In the genomic region with DNA sequence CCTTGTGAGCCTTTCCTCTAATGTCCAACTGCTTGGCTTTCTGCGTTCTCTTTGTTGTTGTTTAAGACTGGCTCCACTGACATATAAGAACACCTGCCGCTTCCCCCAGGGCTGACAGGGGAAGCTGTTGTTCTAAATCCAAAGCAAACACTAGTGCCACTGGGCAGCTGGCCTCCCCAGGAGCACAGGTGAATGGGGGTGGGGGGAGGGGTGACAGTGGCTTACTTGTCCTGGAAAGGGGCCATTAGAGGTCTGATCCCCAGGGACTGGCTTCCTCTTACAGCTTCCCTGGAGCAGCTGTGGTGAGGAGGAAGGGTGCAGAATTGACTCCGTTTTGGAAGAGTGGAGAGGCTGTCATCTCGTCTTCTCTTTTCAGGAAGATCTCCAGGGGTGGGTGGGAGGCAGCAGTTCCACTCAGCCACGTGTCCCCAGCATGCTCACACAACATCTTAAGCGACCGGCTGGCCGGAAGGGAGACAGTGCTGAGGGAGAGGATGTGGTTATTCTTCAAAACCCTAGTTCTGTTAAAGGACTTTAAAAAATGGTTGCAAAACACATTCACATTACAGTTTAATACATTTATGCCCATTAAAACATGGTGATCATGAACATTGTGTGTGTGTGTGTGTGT, we compare ENCODE assay signal across 13 mouse cellular contexts.
A peak's percentile ranks its signal among the peaks of the same experiment; 100 is the strongest.
DNase-seq lines count a peak whose midpoint lies in the region; ATAC-seq and TF ChIP-seq lines count a peak whose summit lies in the region.
"Had no signal": no experiment of that assay in that cellular context is flagged by ENCODE, and none has a peak within 500 bp of the region (broad histone marks: within the 10 kb centered on the region; RNA-seq: fewer than 3 reads in every experiment).

No protein-coding gene starts in this region.

- no peaks in the 10 kb centered on the region for H3K27me3 ChIP-seq in heart, embryonic 16.5 days (ENCODE audit: control insufficient read depth, insufficient read depth, low read length)
- H3K27me3 ChIP-seq in myocyte (ENCODE audit: control insufficient read depth, insufficient read depth, insufficient read length), result no peaks in the 10 kb centered on the region
- H3K27me3 ChIP-seq: embryonic facial prominence, embryonic 12.5 days; heart, embryonic 12.5 days had no signal

- WGBS in heart, embryonic 16.5 days, result 47% methylated on average over 8 of the region's 8 CpGs
- 50% methylated on average over 8 of the region's 8 CpGs for WGBS in lung, adult 2 months

- ATAC-seq in heart, embryonic 16.5 days (replicated peaks; ENCODE audit: extremely low read depth, insufficient read depth, low FRiP score), result 0 out of 2 replicates have a peak, but pooled peaks have one; percentile 25
- ATAC-seq in common myeloid progenitor, adult 5-6 weeks (replicated peaks; ENCODE audit: low read depth, poor library complexity, severe bottlenecking), result peak; percentile 93

- H3ac ChIP-seq in myocyte (ENCODE audit: control insufficient read depth, insufficient read length), result no peak overlapping the region

- no peak overlapping the region for H3K27ac ChIP-seq in heart, embryonic 16.5 days (ENCODE audit: low read length)
- H3K27ac ChIP-seq: embryonic facial prominence, embryonic 12.5 days; kidney, postnatal 0 days had no signal

- peaks cover 15% of the 10 kb centered on the region for H3K4me1 ChIP-seq in heart, embryonic 16.5 days (ENCODE audit: control insufficient read depth, insufficient read depth, low read length)
- no peaks in the 10 kb centered on the region; the same call in 1 of the 2 replicates for H3K4me1 ChIP-seq in lung, adult 2 months (ENCODE audit: control insufficient read depth, insufficient read depth, low read length)

- H3K4me2 ChIP-seq in heart, embryonic 16.5 days (ENCODE audit: low read depth, low read length), result no peak overlapping the region
- no peak overlapping the region for H3K4me2 ChIP-seq in myocyte (ENCODE audit: low read depth)
- H3K4me2 ChIP-seq: embryonic facial prominence, embryonic 12.5 days; heart, embryonic 12.5 days; lung, embryonic 14.5 days had no signal

- TF ChIP-seq CTCF in lung, adult 2 months (IDR thresholded peaks at IDR 0.05; ENCODE audit: insufficient read depth, low read length), result no peak

- no peaks in the 10 kb centered on the region for H3K79me2 ChIP-seq in myocyte (ENCODE audit: control insufficient read depth, insufficient read depth)

- no peak overlapping the region for H3K9ac ChIP-seq in heart, embryonic 16.5 days (ENCODE audit: low read length)
- H3K9ac ChIP-seq: embryonic facial prominence, embryonic 12.5 days; heart, embryonic 12.5 days; lung, embryonic 14.5 days had no signal

- intact Hi-C loops in heart, postnatal 36 days (cut with DNase I), result no loop called here

- no peaks in the 10 kb centered on the region for H3K9me3 ChIP-seq in heart, embryonic 16.5 days (replicated peaks; ENCODE audit: control insufficient read depth, low read length)
- H3K9me3 ChIP-seq: embryonic facial prominence, embryonic 12.5 days; heart, embryonic 12.5 days had no signal

- no peaks in the 10 kb centered on the region for H3K36me3 ChIP-seq in heart, embryonic 16.5 days (ENCODE audit: control insufficient read depth, insufficient read depth)
- H3K36me3 ChIP-seq in myocyte (ENCODE audit: control insufficient read depth, insufficient read depth), result no peaks in the 10 kb centered on the region
- H3K36me3 ChIP-seq: embryonic facial prominence, embryonic 12.5 days; heart, embryonic 12.5 days had no signal

- no peak overlapping the region for H3K4me3 ChIP-seq in heart, embryonic 16.5 days (ENCODE audit: low read length)
- no peak overlapping the region for H3K4me3 ChIP-seq in myocyte
- H3K4me3 ChIP-seq in lung, adult 2 months (replicated peaks; ENCODE audit: extremely low read depth, low read depth, low read length), result no peak overlapping the region
- H3K4me3 ChIP-seq: embryonic facial prominence, embryonic 12.5 days; heart, embryonic 12.5 days had no signal

- TF ChIP-seq POLR2A in myocyte (IDR thresholded peaks at IDR 0.05; ENCODE audit: insufficient read length, low read depth), result no peak
- no peak for TF ChIP-seq POLR2A in lung, adult 2 months (IDR thresholded peaks at IDR 0.05; ENCODE audit: borderline replicate concordance, extremely low read depth, low read depth, low read length)

- DNase-seq in heart, postnatal 36 days, result no peak
- DNase-seq in 416B (ENCODE audit: low read depth), result peak; percentile 88
- DNase-seq in c-Kit-positive CD71-positive TER-119-positive erythroid progenitor cells, embryonic 14.5 days (ENCODE audit: low spot score), result no peak
- DNase-seq in lung, adult 2 months, result no peak
- DNase-seq in left cerebral cortex, adult 11 months (ENCODE audit: low spot score), result no peak
- DNase-seq: cerebellum, adult 11 months; lung, embryonic 14.5 days had no signal

TF ChIP-seq in myocyte, 11 proteins besides CTCF, POLR2A, EP300 and RAD21:
- TF ChIP-seq TCF12 (IDR thresholded peaks at IDR 0.05; ENCODE audit: insufficient read depth, poor library complexity, severe bottlenecking), result peak; percentile 91
- no peak for TF ChIP-seq REST (IDR thresholded peaks at IDR 0.05; ENCODE audit: insufficient read depth, insufficient read length)
- peak; percentile 78 for TF ChIP-seq TCF3 (IDR thresholded peaks at IDR 0.05; ENCODE audit: insufficient read length, low read depth)
- TF ChIP-seq CEBPB (IDR thresholded peaks at IDR 0.05; ENCODE audit: insufficient read depth, poor library complexity, severe bottlenecking), result no peak
- TF ChIP-seq MYOG (IDR thresholded peaks at IDR 0.05; ENCODE audit: control insufficient read depth in 1 of 3, insufficient read depth in 1 of 3, insufficient read length in 2 of 3, low read depth in 2 of 3), result peak; percentile 66 to 91 (median 71)
- no peak for TF ChIP-seq POLR2AphosphoS2 (IDR thresholded peaks at IDR 0.05; ENCODE audit: insufficient read length, low read depth)
- no peak for TF ChIP-seq E2F4 (IDR thresholded peaks at IDR 0.05; ENCODE audit: insufficient read depth)
- peak; percentile 62 to 93 (median 79) for TF ChIP-seq MYOD1 (IDR thresholded peaks at IDR 0.05; ENCODE audit: control insufficient read depth in 1 of 3, insufficient read length in 2 of 3, low read depth in 2 of 3)
- no peak for TF ChIP-seq MAX (IDR thresholded peaks at IDR 0.05; ENCODE audit: low read depth)
